In genomic region chr7:30347828-30348227, GRCm38 (mm10) we compare ENCODE assay signal across 8 mouse cellular contexts. TPM values are rescaled to one million over a fixed set of nuclear protein-coding genes. Genes with fewer than 3 reads are reported as not detected.
DNase-seq lines count a peak whose midpoint lies in the region; ATAC-seq and TF ChIP-seq lines count a peak whose summit lies in the region.

No protein-coding gene starts in this region.

- H3K4me3 ChIP-seq in heart, embryonic 12.5 days, result no peak overlapping the region
- H3K4me3 ChIP-seq in forebrain, embryonic 10.5 days, result peak overlapping the region; percentile 16
- peak overlapping the region; percentile 28 for H3K4me3 ChIP-seq in hindbrain, embryonic 16.5 days (ENCODE audit: low read length)
- H3K4me3 ChIP-seq in left cerebral cortex, adult 2 months, result no peak overlapping the region
- no peak overlapping the region for H3K4me3 ChIP-seq in small intestine, adult 2 months (ENCODE audit: low read depth, low read length)

- no peak overlapping the region for H3K4me2 ChIP-seq in heart, embryonic 12.5 days
- peak overlapping the region; percentile 51 for H3K4me2 ChIP-seq in hindbrain, embryonic 16.5 days (ENCODE audit: low read length)

- ATAC-seq in heart, embryonic 12.5 days (ENCODE audit: insufficient number of reproducible peaks, low FRiP score), result no peak
- peak; percentile 74 for ATAC-seq in hindbrain, embryonic 16.5 days

- no peak overlapping the region for H3K27ac ChIP-seq in heart, embryonic 12.5 days (ENCODE audit: poor library complexity, severe bottlenecking)
- no peak overlapping the region for H3K27ac ChIP-seq in forebrain, embryonic 10.5 days
- no peak overlapping the region; the same call in 1 of the 2 replicates for H3K27ac ChIP-seq in hindbrain, embryonic 16.5 days (ENCODE audit: low read depth, low read length)
- peak overlapping the region; percentile 36; the same call in 1 of the 2 replicates for H3K27ac ChIP-seq in left cerebral cortex, adult 2 months
- H3K27ac ChIP-seq in small intestine, adult 2 months (ENCODE audit: insufficient read depth, low read depth, low read length), result no peak overlapping the region

- no peaks in the 10 kb centered on the region for H3K4me1 ChIP-seq in heart, embryonic 12.5 days (replicated peaks)
- H3K4me1 ChIP-seq in forebrain, embryonic 10.5 days, result peaks cover 3% of the 10 kb centered on the region
- H3K4me1 ChIP-seq in hindbrain, embryonic 16.5 days (ENCODE audit: control insufficient read depth, insufficient read depth, low read depth, low read length), result peaks cover 3% of the 10 kb centered on the region; the same call in 1 of the 2 replicates
- peaks cover 17% of the 10 kb centered on the region; the same call in 1 of the 2 replicates for H3K4me1 ChIP-seq in small intestine, adult 2 months (ENCODE audit: control insufficient read depth, insufficient read depth, insufficient read length, low read length)

- DNase-seq in heart, adult 18-20 months, result peak; percentile 24 to 31
- peak; percentile 77 for DNase-seq in brain, embryonic 14.5 days (ENCODE audit: low read depth)
- DNase-seq in forebrain, embryonic 10.5 days (ENCODE audit: extremely low spot score, low spot score), result peak; percentile 69
- DNase-seq in left cerebral cortex, adult 2 months (ENCODE audit: extremely low spot score in 1 of 2, low spot score in 2 of 2), result peak; percentile 83 to 84
- peak; percentile 83 for DNase-seq in mesoderm, embryonic 11.5 days (ENCODE audit: low read depth, low spot score)

- H3K9me3 ChIP-seq in heart, embryonic 12.5 days (replicated peaks), result no peaks in the 10 kb centered on the region
- no peaks in the 10 kb centered on the region for H3K9me3 ChIP-seq in forebrain, embryonic 10.5 days
- H3K9me3 ChIP-seq in hindbrain, embryonic 16.5 days (ENCODE audit: control insufficient read depth, low read length), result no peaks in the 10 kb centered on the region

- no peak for TF ChIP-seq POLR2A in brain, embryonic 14.5 days (IDR thresholded peaks at IDR 0.05; ENCODE audit: borderline replicate concordance, extremely low read depth, insufficient read depth, insufficient read length, poor library complexity, severe bottlenecking)
- no peak for TF ChIP-seq POLR2A in small intestine, adult 2 months (IDR thresholded peaks at IDR 0.05; ENCODE audit: low read depth, low read length)

- intact Hi-C loops in left cerebral cortex, adult 2 months (cut with DNase I), result no loop called here

- 2% methylated on average over 30 of the region's 30 CpGs for WGBS in heart, embryonic 12.5 days
- 2% methylated on average over 30 of the region's 30 CpGs for WGBS in forebrain, embryonic 10.5 days
- under 1% methylated on average over 30 of the region's 30 CpGs for WGBS in hindbrain, embryonic 16.5 days
- WGBS in small intestine, adult 2 months, result 2% methylated on average over 30 of the region's 30 CpGs

- H3K27me3 ChIP-seq in heart, embryonic 12.5 days (replicated peaks), result peaks cover 74% of the 10 kb centered on the region
- peaks cover 42% of the 10 kb centered on the region for H3K27me3 ChIP-seq in forebrain, embryonic 10.5 days (ENCODE audit: poor library complexity, severe bottlenecking)
- H3K27me3 ChIP-seq in hindbrain, embryonic 16.5 days (replicated peaks; ENCODE audit: control insufficient read depth, insufficient read depth, low read length), result peaks cover 2% of the 10 kb centered on the region
- H3K27me3 ChIP-seq in small intestine, adult 2 months (ENCODE audit: control insufficient read depth, insufficient read depth, low read length), result no peaks in the 10 kb centered on the region

- peak; percentile 90 for TF ChIP-seq CTCF in brain, embryonic 14.5 days (IDR thresholded peaks at IDR 0.05; ENCODE audit: borderline replicate concordance, extremely low read depth, insufficient read depth, insufficient read length)
- peak; percentile 96 for TF ChIP-seq CTCF in left cerebral cortex, adult 2 months (IDR thresholded peaks at IDR 0.05)
- peak; percentile 79 for TF ChIP-seq CTCF in small intestine, adult 2 months (IDR thresholded peaks at IDR 0.05; ENCODE audit: extremely low read depth, insufficient read length, insufficient replicate concordance, low read depth, low read length)

- no peak overlapping the region for H3K9ac ChIP-seq in heart, embryonic 12.5 days
- peak overlapping the region; percentile 35; the same call in 1 of the 2 replicates for H3K9ac ChIP-seq in hindbrain, embryonic 16.5 days (ENCODE audit: low read depth, low read length)

- no peaks in the 10 kb centered on the region for H3K36me3 ChIP-seq in heart, embryonic 12.5 days
- H3K36me3 ChIP-seq in forebrain, embryonic 10.5 days (replicated peaks), result no peaks in the 10 kb centered on the region
- no peaks in the 10 kb centered on the region for H3K36me3 ChIP-seq in hindbrain, embryonic 16.5 days (ENCODE audit: control insufficient read depth, insufficient read depth, low read length)
- no peaks in the 10 kb centered on the region for H3K36me3 ChIP-seq in small intestine, adult 2 months (ENCODE audit: control insufficient read depth, insufficient read depth, low read length)

RNA-seq across cellular contexts. Expression of gene Lrfn3, which starts 14.7 kb away (rescaled TPM):
- 1 to 10 TPM; 1.4 to 1.8 TPM for total RNA-seq in heart, adult 18-20 months (2021)
- polyA plus RNA-seq in heart, embryonic 12.5 days (2016; fragmentation: Nextera tagmentation; extraction: Ambion mirVana), result 2.3 and 2.8 TPM in 2 replicates
- polyA plus RNA-seq in brain, embryonic 14.5 days (2012; rRNA removed), result 29.1 and 39.2 TPM in 2 replicates
- 5.3 and 5.6 TPM in 2 replicates for polyA plus RNA-seq in forebrain, embryonic 10.5 days (2016; fragmentation: Nextera tagmentation; extraction: Ambion mirVana)
- 15.8 and 16.8 TPM in 2 replicates for polyA plus RNA-seq in hindbrain, embryonic 16.5 days (2015; fragmentation: Nextera tagmentation; extraction: Ambion mirVana)
- total RNA-seq in left cerebral cortex, adult 2 months (2021), result 10 to 100 TPM; 33.0 to 36.4 TPM
- polyA plus RNA-seq in small intestine, adult 2 months (2012; rRNA removed), result 12.7 and 28.1 TPM in 2 replicates

RNA-seq across cellular contexts. Expression of gene Sdhaf1, which starts 24.1 kb away (rescaled TPM):
- total RNA-seq in heart, adult 18-20 months (2021), result 10 to 100 TPM; 13.3 to 13.5 TPM
- 16.7 and 17.0 TPM in 2 replicates for polyA plus RNA-seq in heart, embryonic 12.5 days (2016; fragmentation: Nextera tagmentation; extraction: Ambion mirVana)
- 17.6 and 24.7 TPM in 2 replicates for polyA plus RNA-seq in brain, embryonic 14.5 days (2012; rRNA removed)
- polyA plus RNA-seq in forebrain, embryonic 10.5 days (2016; fragmentation: Nextera tagmentation; extraction: Ambion mirVana), result 17.3 and 19.5 TPM in 2 replicates
- polyA plus RNA-seq in hindbrain, embryonic 16.5 days (2015; fragmentation: Nextera tagmentation; extraction: Ambion mirVana), result 16.8 and 17.0 TPM in 2 replicates
- total RNA-seq in left cerebral cortex, adult 2 months (2021), result 1 to 10 TPM; 7.0 to 8.0 TPM
- 15.2 and 23.4 TPM in 2 replicates for polyA plus RNA-seq in small intestine, adult 2 months (2012; rRNA removed)

RNA-seq across cellular contexts. Expression of gene E130208F15Rik, which starts 26.3 kb away (rescaled TPM):
- total RNA-seq in heart, adult 18-20 months (2021), result 1 to 10 TPM in 1 of 2 experiments, under 1 TPM in 1; 0.45 to 1.1 TPM
- polyA plus RNA-seq in heart, embryonic 12.5 days (2016; fragmentation: Nextera tagmentation; extraction: Ambion mirVana), result 1.7 and 2.9 TPM in 2 replicates
- 0.36 and 0.37 TPM in 2 replicates for polyA plus RNA-seq in brain, embryonic 14.5 days (2012; rRNA removed)
- polyA plus RNA-seq in forebrain, embryonic 10.5 days (2016; fragmentation: Nextera tagmentation; extraction: Ambion mirVana), result 3.0 and 3.2 TPM in 2 replicates
- 0.21 and 0.54 TPM in 2 replicates for polyA plus RNA-seq in hindbrain, embryonic 16.5 days (2015; fragmentation: Nextera tagmentation; extraction: Ambion mirVana)
- under 1 TPM in 1 of 2 experiments, not detected in 1; 0.66 TPM for total RNA-seq in left cerebral cortex, adult 2 months (2021)
- 0.36 and 0.63 TPM in 2 replicates for polyA plus RNA-seq in small intestine, adult 2 months (2012; rRNA removed)

RNA-seq across cellular contexts. Expression of gene Syne4, which starts 33.2 kb away (rescaled TPM):
- 1 to 10 TPM in 1 of 2 experiments, under 1 TPM in 1; 0.72 to 2.0 TPM for total RNA-seq in heart, adult 18-20 months (2021)
- polyA plus RNA-seq in heart, embryonic 12.5 days (2016; fragmentation: Nextera tagmentation; extraction: Ambion mirVana), result 18.4 and 19.5 TPM in 2 replicates
- 28.5 and 36.3 TPM in 2 replicates for polyA plus RNA-seq in brain, embryonic 14.5 days (2012; rRNA removed)
- 29.8 and 32.8 TPM in 2 replicates for polyA plus RNA-seq in forebrain, embryonic 10.5 days (2016; fragmentation: Nextera tagmentation; extraction: Ambion mirVana)
- polyA plus RNA-seq in hindbrain, embryonic 16.5 days (2015; fragmentation: Nextera tagmentation; extraction: Ambion mirVana), result 14.6 and 14.8 TPM in 2 replicates
- 10 to 100 TPM in 1 of 2 experiments, 1 to 10 TPM in 1; 8.8 to 19.2 TPM for total RNA-seq in left cerebral cortex, adult 2 months (2021)
- polyA plus RNA-seq in small intestine, adult 2 months (2012; rRNA removed), result 13.5 and 30.5 TPM in 2 replicates

RNA-seq across cellular contexts. Expression of gene Alkbh6, which starts 39.3 kb away (rescaled TPM):
- total RNA-seq in heart, adult 18-20 months (2021), result 10 to 100 TPM; 26.2 to 27.8 TPM
- 56.8 and 59.0 TPM in 2 replicates for polyA plus RNA-seq in heart, embryonic 12.5 days (2016; fragmentation: Nextera tagmentation; extraction: Ambion mirVana)
- polyA plus RNA-seq in brain, embryonic 14.5 days (2012; rRNA removed), result 131 and 198 TPM in 2 replicates
- polyA plus RNA-seq in forebrain, embryonic 10.5 days (2016; fragmentation: Nextera tagmentation; extraction: Ambion mirVana), result 82.3 and 90.2 TPM in 2 replicates
- polyA plus RNA-seq in hindbrain, embryonic 16.5 days (2015; fragmentation: Nextera tagmentation; extraction: Ambion mirVana), result 124 and 131 TPM in 2 replicates
- total RNA-seq in left cerebral cortex, adult 2 months (2021), result 10 to 100 TPM; 65.7 to 71.4 TPM
- polyA plus RNA-seq in small intestine, adult 2 months (2012; rRNA removed), result 86.9 and 141 TPM in 2 replicates

Comparison
In these comparisons a context has a peak if more than half of its experiments do, and no peak if none do; other contexts are left out.
1. DNase-seq: peak in every context shown above with its lines; median percentile 84 in left cerebral cortex, adult 2 months; 83 in mesoderm, embryonic 11.5 days; 77 in brain, embryonic 14.5 days; 69 in forebrain, embryonic 10.5 days; 28 in heart, adult 18-20 months.
2. H3K4me3 ChIP-seq: peak in forebrain, embryonic 10.5 days (single experiment) and hindbrain, embryonic 16.5 days (single experiment); none in heart, embryonic 12.5 days (single experiment), left cerebral cortex, adult 2 months (single experiment) and small intestine, adult 2 months (single experiment).
3. Peak in every context shown above with its lines, with median percentiles within 50 percentile points of each other: CTCF ChIP-seq.